Mouse (Mus musculus): ENCODE data around the gene Ptchd4. TPM values are rescaled to one million over a fixed set of nuclear protein-coding genes. Genes with fewer than 3 reads are reported as not detected.
A peak's percentile ranks its signal among the peaks of the same experiment; 100 is the strongest.

The Ptchd4 gene
- 10 to 100 TPM in 3 of 4 experiments, 1 to 10 TPM in 1; 8.1 to 12.3 (median 10.6) TPM for total RNA-seq (2022)

GRCm38 (mm10) chr17:42315669-42316611 is at the start of gene Ptchd4:
Ptchd4 (plus strand) TSS chr17:42315947.
- peak; percentile 47 to 58 for DNase-seq (ENCODE audit: low spot score in 2 of 2)

- no peak for DNase-seq (ENCODE audit: low spot score in 2 of 2)
Measured at GRCm38 (mm10) chr17:42276861-42277260, 38.9 kb upstream of the Ptchd4 start.

GRCm38 (mm10) chr17:42284391-42284790 is 31.4 kb upstream of the Ptchd4 start:
- no peak for DNase-seq (ENCODE audit: low spot score in 2 of 2)

DNA sequence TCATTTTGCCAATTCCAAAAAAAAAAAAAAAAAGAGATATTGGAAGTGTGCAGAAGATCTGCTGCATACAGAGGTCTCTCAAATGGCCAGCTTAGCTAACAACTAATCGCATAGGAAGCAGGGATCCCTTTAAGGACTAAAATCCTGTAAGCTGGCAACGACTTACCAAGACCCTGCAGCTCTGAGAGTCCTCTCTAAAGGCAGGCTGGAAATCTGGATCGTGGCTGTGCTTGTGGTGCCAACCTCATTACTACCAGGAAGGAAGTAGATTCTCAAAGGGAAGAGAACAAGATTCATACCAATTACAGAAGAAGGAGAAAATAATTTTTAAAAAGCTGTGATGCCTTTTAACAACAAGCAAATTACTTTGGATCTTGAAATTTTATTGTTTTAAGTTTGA is 29.5 kb upstream of the Ptchd4 start:
- DNase-seq (ENCODE audit: low spot score in 2 of 2), result no peak

DNA sequence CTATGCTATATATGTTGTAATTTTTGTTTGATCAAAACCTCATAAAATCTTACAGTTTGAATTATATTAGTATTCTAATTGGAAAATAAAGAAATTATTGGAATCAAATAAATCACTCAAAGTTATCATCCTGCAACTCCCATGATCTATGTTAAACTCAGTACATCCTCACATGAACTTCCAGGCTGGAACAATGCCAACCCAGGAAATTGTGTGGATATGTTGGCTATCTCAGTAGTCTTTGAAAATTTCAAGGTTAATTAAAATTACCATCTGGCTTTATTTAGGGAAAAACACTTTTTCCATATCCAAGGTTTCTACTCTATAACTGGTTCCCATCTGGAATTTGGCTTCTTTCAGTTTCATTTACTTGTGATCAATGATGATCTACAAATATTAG is 25.4 kb upstream of the Ptchd4 start:
- DNase-seq (ENCODE audit: low spot score in 2 of 2), result no peak

DNA sequence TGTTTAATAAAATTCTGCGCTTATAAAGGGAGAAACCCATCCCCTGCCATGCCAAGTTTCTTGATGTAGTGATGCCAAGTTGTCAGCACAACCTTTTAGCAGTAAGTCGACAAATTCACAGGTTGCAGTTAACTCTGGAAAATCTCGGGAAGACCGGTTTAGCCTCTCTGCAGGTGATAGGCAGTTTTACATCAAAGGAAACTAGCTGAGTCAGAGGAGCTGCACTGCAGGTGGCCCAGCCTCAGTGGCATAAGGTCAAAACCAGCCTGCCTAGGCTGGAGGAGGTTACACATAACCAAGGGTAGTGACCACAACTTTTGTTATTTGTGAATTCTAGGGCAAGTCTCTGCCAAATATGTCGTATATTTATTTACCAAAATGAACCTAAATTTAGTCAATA is 24.0 kb upstream of the Ptchd4 start:
- DNase-seq (ENCODE audit: low spot score in 2 of 2), result no peak

DNA sequence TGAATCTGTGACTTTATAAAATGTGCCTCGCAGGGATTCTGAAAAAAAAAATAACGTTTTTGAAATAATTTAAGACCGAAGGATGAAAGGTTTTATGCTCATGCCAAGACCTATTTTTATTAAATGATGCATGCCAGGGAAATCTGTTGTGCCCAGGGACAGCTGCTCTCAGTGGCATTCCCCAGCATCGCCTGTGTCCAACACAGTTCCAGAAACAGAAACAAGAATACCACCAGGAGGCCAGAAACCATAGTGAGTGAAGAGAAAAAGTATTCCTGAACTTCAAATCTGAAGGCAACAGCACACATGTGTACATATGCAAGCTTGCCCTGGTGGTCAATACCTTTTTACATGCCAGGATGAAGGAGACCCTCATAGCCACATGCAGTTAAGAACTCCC is 17.8 kb upstream of the Ptchd4 start:
- no peak for DNase-seq (ENCODE audit: low spot score in 2 of 2)

DNA sequence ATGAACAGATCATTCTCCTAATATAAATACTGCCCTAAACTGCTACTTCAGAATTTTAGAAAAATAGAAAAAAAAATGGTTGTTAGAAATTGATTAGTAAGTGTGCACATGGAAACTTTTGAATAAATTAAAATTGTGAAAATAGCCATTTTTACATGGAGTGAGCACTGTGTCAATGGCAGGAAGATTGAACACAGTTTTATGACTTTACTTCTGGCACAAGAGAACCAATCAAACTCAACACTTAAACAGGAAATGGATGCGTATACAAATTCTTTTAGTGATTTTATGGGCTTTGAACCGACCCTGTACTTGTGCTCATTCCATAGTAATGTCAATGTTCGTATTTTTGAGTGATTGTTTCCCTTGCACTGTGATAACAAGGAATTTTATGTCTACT is 16.1 kb upstream of the Ptchd4 start:
- no peak for DNase-seq (ENCODE audit: low spot score in 2 of 2)

GRCm38 (mm10) chr17:42303062-42303577 is 12.6 kb upstream of the Ptchd4 start:
- DNase-seq (ENCODE audit: low spot score in 2 of 2), result no peak

DNA sequence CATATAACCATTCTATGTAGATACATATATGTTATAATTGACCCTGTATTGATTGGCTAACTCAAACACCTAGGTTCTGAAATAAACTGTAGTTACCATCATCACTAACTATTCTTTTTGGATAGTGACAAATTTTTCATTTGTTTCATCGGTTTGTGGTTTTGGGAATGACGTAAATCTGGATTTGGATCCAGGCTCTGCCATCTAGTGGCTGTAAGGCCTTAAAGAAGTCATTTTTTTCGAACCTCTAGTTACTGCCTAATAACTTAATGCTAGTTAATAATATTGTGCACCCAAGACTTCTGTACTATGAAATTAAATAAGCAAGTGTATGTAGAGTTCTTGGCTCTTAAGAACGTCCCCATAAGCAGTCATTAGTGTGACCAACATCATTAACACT is 11.5 kb upstream of the Ptchd4 start:
- DNase-seq (ENCODE audit: low spot score in 2 of 2), result no peak

- no peak for DNase-seq (ENCODE audit: low spot score in 2 of 2)
Measured at GRCm38 (mm10) chr17:42307001-42307400, 8.7 kb upstream of the Ptchd4 start.

DNA sequence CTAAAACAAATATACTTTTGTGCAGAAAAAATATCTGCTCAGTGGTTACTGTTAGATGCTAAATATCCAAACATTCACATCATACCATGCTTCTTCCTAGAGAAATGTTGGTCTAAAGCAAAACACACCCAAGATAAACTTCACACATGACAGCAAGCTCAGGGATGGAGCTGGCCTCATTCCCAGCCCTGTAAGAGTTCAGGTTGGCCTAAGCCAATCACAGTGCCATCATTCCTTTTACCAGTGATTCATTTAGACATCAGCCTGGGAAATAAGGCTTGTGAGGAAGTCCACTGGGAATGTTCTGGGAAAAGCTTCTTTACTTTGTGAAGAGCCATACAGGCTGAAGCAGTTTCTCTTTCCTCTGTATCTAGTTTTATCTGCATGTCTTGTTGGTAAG is 5.6 kb upstream of the Ptchd4 start:
- no peak for DNase-seq (ENCODE audit: low spot score in 2 of 2)

- DNase-seq (ENCODE audit: low spot score in 2 of 2), result peak in 1 of 2 experiments; percentile 46
Measured at GRCm38 (mm10) chr17:42316612-42316982, 850 bp downstream of the Ptchd4 start.

GRCm38 (mm10) chr17:42335787-42336186 is 20.0 kb downstream of the Ptchd4 start:
- no peak for DNase-seq (ENCODE audit: low spot score in 2 of 2)

DNA sequence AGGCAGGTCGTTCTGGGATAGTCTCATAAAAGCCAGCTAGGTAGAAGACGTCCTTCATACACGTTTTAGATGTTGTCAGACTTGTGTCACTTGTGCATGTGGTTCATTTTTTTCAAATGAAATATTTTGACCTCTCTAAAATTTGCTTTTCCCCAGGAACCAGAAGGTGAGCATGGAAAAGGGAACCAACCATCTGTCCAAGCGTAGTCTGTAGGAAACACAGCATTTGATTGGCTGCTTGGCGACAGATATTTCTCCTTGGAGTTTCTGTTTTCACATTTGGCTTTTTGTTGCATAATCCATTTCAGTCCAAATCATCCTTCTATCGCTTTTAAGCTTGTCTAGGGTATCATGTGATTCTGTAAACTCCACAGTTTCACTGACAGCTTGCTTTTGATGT is 20.8 kb downstream of the Ptchd4 start:
- no peak for DNase-seq (ENCODE audit: low spot score in 2 of 2)

DNA sequence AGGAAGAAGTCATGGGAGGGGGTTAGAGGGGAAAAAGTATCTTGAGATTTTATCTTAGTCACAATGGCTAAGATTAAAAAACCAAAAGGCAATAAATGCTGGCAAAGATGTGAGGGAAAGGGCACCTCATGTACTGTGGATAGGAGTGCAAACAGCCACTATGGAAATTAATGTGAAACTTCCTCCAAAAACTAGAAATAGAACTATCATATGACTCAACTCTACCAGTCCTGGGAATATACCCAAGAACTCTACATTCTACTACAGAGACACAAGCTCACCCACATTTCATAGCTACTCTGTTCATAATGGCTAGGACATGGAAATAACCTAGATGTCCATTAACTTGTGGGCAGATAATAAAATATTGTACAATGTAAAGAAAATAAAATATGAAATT is 30.3 kb downstream of the Ptchd4 start:
- DNase-seq (ENCODE audit: low spot score in 2 of 2), result no peak

DNA sequence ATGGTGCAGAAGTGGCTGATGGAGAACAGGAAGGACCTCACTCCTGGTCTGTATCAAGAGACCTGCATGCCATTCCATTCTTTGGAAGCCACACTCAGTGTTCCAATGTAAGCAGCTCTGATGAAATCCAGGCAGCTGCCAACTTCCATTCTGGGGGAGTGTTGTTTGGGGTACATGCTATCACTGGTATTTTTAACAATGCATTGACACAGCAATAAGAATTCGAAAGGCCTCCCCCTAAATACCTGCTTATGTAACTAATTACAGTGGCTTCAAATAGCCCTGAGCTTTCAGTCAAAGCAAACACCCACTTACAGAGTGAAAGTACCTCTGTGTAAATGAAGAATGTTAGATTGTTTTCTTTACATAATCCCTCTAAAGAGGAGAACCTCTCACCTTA is 42.7 kb downstream of the Ptchd4 start:
- peak in 1 of 2 experiments; percentile 34 for DNase-seq (ENCODE audit: low spot score in 2 of 2)

DNA sequence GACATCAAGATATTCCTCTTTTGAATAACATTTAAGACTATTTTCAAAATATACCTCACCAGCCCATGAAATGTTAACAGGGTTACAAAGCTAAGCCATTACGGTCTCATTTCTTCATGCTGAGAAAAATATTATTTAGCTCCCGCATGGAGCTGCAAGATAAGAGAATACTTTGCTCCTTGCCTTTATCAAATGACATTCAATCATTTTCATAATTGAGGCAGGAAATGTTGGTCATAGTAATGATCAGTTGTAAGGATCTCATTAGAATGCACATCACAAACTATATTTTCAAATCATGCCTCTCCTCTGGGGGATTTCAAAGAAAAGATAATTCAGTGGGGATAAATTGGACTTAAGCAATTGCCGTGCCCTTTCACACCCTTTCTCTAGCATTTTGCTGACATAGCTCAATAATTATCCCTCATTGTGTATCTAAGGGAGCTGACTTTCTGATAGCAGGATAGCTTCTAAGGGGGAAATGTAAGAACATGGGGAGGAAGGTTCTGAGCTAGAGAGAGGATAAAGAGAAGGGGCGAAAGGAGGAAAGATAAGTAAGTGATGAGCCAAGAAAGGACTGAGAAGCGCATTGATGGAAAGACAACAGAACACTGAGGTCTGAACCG is 47.5 kb downstream of the Ptchd4 start:
- DNase-seq (ENCODE audit: low spot score in 2 of 2), result no peak

DNA sequence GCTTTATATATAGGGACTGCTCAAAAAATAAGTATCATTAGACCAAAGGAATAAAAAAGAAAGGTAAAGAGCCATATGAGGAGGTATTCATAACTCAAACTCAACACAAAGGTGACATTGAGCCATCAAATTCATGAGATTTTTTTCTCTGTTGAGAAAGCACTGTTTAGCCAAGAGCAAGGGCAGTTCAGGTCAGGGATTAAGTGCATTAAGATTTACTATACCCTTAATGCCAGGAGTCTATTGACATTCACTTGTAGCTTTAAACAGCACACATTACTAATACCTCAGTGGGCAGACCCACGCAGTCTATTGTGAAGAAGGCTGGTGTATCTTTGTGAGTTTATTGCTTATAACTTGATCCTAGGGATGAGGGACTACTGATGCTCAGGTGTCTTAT is 49.0 kb downstream of the Ptchd4 start:
- DNase-seq (ENCODE audit: low spot score in 2 of 2), result no peak

DNA sequence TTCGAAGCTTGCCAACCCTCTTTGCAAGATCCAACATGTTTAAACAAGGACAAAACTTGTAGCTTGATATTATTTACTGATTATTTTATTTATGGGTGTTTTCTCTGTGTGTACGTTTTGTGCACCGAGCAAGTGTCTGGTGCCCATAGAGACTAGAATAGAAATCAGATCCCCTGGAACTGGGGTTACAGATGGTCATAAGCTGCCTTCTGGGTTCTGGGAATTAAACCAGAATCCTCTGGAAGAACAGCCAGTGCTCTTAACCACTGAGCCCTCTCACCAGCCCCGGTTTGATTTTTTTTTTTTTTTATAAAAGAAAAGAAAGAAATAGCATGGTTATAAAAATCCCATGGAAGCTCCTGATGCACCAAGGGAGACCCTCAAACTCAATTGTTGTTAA is 59.1 kb downstream of the Ptchd4 start:
- DNase-seq (ENCODE audit: low spot score in 2 of 2), result no peak

- DNase-seq (ENCODE audit: low spot score in 2 of 2), result no peak
Measured at GRCm38 (mm10) chr17:42393086-42393485, 77.3 kb downstream of the Ptchd4 start.

GRCm38 (mm10) chr17:42395299-42395698 is 79.6 kb downstream of the Ptchd4 start:
- DNase-seq (ENCODE audit: low spot score in 2 of 2), result no peak

DNA sequence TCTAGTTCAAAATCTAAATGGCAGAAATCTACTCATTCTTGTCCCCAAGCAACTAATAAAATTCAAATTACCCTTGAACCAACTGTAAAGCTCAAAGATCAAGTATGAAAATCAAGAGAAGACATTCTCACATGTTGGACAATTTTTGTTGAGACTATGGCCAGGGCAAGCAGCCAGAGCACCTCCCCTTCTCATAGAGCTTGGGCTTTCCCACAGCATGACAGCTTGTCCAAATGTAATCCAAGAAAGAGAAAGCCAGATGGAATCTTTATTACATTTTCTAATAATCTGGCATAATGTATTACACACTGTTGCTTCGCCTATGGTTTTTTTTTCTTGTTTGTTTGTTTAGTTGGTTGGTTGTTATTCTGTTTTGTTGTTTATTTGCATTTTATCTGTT is 102.7 kb downstream of the Ptchd4 start:
- no peak for DNase-seq (ENCODE audit: low spot score in 2 of 2)
